Mouse (Mus musculus) natural killer cell, adult 2 months (primary cell): Measurements from ENCODE around the gene Zyg11b.
A peak's percentile ranks its signal among the peaks of the same experiment; 100 is the strongest.

Experiments used
- DNase-seq, 2 experiments: peaks; one replicate each; pipeline ENCODE4 v3.0.0; 2022; ENCODE audit warnings: low spot score in 2 of 2

The Zyg11b gene

GRCm38 (mm10) chr4:108318649-108319615 is 18.0 kb upstream of the Zyg11b start:
- peak; percentile 74 to 82 for DNase-seq

- DNase-seq = no peak
Observed at GRCm38 (mm10) chr4:108317656-108318605, 17.0 kb upstream of the Zyg11b start.

- DNase-seq = peak; percentile 64 to 67
Observed at GRCm38 (mm10) chr4:108314041-108314440, 13.1 kb upstream of the Zyg11b start.

GRCm38 (mm10) chr4:108310706-108311105 is 9.8 kb upstream of the Zyg11b start:
- peak; percentile 24 to 86 for DNase-seq

GRCm38 (mm10) chr4:108302296-108302890 is 1.5 kb upstream of the Zyg11b start:
- no peak for DNase-seq

- DNase-seq = no peak
Observed at GRCm38 (mm10) chr4:108300266-108300665, 630 bp downstream of the Zyg11b start.

- DNase-seq = no peak
Observed at GRCm38 (mm10) chr4:108276973-108277372, 23.9 kb downstream of the Zyg11b start.

- DNase-seq = no peak
Observed at GRCm38 (mm10) chr4:108272286-108272685, 28.6 kb downstream of the Zyg11b start.

GRCm38 (mm10) chr4:108265774-108266173 is 35.1 kb downstream of the Zyg11b start:
- DNase-seq = no peak

GRCm38 (mm10) chr4:108253317-108253716 is 47.6 kb downstream of the Zyg11b start:
- DNase-seq = no peak

- no peak for DNase-seq
Observed at GRCm38 (mm10) chr4:108250501-108250900, 50.4 kb downstream of the Zyg11b start.

- DNase-seq = no peak
Observed at GRCm38 (mm10) chr4:108249314-108249713, 51.6 kb downstream of the Zyg11b start.

GRCm38 (mm10) chr4:108233654-108234053 is 67.2 kb downstream of the Zyg11b start:
- no peak for DNase-seq

- DNase-seq = no peak
Observed at GRCm38 (mm10) chr4:108225341-108225872, 75.5 kb downstream of the Zyg11b start.

- DNase-seq = no peak
Observed at GRCm38 (mm10) chr4:108222507-108222906, 78.4 kb downstream of the Zyg11b start.

- no peak for DNase-seq
Observed at GRCm38 (mm10) chr4:108219019-108219418, 81.9 kb downstream of the Zyg11b start.

GRCm38 (mm10) chr4:108217332-108218179 is 83.3 kb downstream of the Zyg11b start, which contains the start of gene Zyg11a:
Gene Zyg11a (minus strand): TSS chr4:108218048.
- DNase-seq = peak in 1 of 2 experiments; percentile 12

GRCm38 (mm10) chr4:108213023-108213422 is 87.9 kb downstream of the Zyg11b start:
- DNase-seq = no peak

- no peak for DNase-seq
Observed at GRCm38 (mm10) chr4:108204629-108205028, 96.3 kb downstream of the Zyg11b start.

- DNase-seq = no peak
Observed at GRCm38 (mm10) chr4:108199236-108199635, 101.7 kb downstream of the Zyg11b start.
